Mouse (Mus musculus): Measurements from ENCODE around the gene Olfr473.
"Not testable (repeated sequence)": the region's sequence is repeated elsewhere in the genome, so short reads cannot be mapped to it uniquely, and the experiment has no call there.

Gene Olfr473

DNA sequence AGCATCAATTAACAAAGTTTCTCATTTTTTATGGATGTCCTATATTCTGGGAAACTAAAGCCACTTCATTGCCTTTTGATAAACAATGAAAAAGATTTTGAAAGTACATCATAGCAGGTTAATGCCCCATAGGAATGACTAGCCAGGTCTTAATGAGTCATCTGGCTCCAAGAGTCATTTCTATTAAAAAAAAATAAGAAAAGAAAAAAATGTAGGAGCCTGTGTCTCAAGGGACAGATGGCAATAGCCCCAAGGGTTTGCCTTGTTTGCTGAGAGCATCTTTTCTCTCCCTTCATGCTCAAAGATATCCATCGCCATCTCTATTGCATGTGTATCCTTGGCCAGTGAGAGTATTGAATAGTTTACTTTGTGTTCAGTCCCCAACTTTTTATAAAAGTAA is at the start of gene Olfr473:
Gene Olfr473 (plus strand): TSS at position 301 of the 400 bp plus-strand sequence.
- no peak for ATAC-seq (ENCODE audit: low TSS enrichment)

DNA sequence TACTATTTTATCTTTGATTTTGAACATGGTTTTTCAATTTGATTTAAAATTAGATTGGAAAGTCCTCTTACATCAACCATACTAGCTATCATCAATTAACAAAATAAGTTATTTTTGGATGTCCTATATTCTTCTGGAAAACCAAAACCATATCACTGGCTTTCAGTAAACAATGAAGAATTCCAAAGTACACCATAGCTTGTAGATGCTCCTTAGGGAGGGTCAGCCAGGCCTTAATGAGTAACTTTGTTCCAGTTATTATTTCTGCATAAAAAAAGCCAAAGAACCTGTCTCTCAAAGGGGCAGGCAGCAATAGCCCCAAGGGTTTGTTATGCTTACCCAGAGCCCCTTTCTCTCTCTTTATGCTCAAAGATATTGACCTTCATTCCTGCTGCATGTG is 32.6 kb upstream of the Olfr473 start, which contains the start of gene Olfr472:
Gene Olfr472 (plus strand): TSS at position 301 of the 400 bp plus-strand sequence.
- ATAC-seq (ENCODE audit: low TSS enrichment) = no peak

DNA sequence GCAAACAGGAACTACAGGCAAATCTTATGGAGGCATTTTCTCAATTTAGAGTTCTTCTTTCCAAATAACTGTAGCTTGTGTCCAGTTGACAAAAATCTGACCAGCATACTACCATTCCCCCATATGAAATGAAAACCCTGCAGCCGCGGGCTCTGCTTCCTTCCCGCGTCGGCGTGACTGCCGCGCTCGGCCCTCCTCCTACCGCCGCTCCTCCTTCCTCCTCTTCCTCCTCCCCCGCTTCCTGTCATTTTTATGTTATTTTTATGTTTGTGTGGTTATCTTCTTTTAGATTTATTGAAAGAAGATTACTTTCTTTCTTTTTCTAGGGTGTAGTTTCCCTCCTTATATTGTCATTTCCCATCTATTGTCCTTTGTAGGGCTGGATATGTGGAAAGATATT is 22.3 kb downstream of the Olfr473 start:
- not testable (repeated sequence) for ATAC-seq (ENCODE audit: low TSS enrichment)

DNA sequence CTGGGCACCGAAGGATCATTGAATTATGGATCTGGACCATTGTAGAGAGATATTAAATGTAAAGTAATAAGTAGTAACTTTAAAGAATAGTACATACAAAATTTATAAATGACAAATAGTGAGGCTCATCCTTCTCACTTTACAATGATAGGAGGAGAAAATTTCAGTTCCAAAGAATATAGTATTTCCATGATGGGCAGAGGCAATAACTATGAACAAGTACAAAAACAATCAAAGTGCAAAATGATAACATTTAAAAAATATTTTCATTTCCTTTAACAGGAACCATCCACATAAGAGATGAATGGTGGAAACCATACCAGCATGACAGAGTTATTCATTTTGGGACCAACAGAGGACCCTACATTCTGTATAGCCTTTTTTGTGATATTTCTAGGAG is 24.1 kb downstream of the Olfr473 start, which contains the start of gene Olfr474:
Gene Olfr474 (plus strand): TSS at position 301 of the 400 bp plus-strand sequence.
- ATAC-seq (ENCODE audit: low TSS enrichment) = no peak

DNA sequence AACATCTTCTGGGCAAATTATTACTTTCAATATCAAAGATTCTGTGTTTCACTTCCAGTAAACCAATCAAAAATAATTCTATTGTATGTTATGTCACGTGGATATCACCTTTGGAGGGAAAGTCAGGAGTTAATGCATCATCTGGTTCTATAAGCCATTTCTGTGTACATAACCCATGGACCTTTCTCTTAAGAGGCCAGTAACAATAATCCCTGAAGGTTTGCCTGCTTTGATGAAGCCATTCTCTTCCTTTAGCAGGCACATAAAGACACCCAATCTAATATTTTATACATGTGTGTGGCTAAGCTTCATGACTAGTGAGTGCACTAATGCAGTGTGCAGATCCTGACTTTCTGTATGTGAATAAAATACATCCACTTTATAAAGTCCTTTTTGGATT is 34.3 kb downstream of the Olfr473 start, which contains the start of gene Olfr476:
Gene Olfr476 (plus strand): TSS at position 301 of the 400 bp plus-strand sequence.
- no peak for ATAC-seq (ENCODE audit: low TSS enrichment)
